Comparison of ENCODE assay signal across 8 mouse cellular contexts in the genomic region with DNA sequence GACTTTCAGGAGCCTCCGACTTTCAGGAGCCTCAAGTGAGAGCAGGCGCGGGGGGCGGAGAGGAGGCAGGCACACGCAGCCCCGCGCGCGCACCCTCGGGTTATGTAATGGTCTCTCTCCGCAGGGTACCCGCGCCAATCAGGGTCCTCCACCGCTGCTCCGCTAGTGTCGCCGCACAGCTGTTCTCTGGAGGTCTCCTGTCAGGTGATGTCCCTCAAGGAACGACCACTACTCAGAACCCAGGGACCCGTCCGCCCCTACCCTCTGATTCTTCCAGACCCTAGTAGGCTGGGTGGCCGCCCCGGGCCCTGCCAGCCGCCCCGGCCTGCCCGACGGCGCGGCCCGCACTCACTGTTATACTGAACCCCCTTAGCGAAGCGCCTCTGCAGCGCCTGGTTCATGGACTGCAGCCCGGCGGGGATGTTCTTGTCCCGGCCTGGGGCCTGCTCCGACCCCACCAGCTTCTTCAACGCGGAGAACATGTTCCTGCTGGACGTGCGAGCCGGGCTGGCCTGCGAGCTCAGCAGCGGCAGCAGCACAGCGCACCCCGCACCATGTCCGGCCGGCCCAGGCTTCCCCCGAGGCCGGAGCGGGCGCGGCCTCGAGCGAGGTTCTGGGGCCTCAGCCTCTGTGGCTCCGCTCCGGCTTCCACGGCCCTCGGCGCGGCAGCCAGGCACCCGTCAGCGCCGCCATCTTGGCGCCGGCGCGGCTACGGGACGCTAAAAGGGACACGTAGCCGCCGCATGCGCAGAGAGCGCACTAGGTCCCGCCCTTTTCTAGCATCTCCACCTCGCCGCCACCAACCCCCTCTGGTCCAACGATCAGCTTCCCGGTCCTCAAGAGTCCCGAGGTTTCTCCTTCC. TPM values are rescaled to one million over a fixed set of nuclear protein-coding genes. Genes with fewer than 3 reads are reported as not detected.
DNase-seq lines count a peak whose midpoint lies in the region; ATAC-seq lines count a peak whose summit lies in the region.

TSS of gene Rabl6 (minus strand) at position 761 of the 862 bp plus-strand sequence.

- DNase-seq in CD4-positive helper T cell, adult 2 months (ENCODE audit: low read depth, low spot score), result peak; percentile 91
- DNase-seq in brain, embryonic 18.5 days (ENCODE audit: low read depth, low spot score), result peak; percentile 80
- peak; percentile 94 for DNase-seq in kidney, postnatal 10 days
- DNase-seq in natural killer cell, adult 2 months (ENCODE audit: low spot score in 2 of 2), result peak; percentile 80 to 85

- H3K4me2 ChIP-seq in heart, embryonic 13.5 days, result peak within 1 kb of the TSS; percentile 78
- peak within 1 kb of the TSS; percentile 76 for H3K4me2 ChIP-seq in liver, embryonic 12.5 days
- peak within 1 kb of the TSS; percentile 66 for H3K4me2 ChIP-seq in stomach, embryonic 15.5 days

- H3K4me3 ChIP-seq in heart, embryonic 13.5 days, result peak within 1 kb of the TSS; percentile 100
- H3K4me3 ChIP-seq in liver, embryonic 12.5 days, result peak within 1 kb of the TSS; percentile 97
- H3K4me3 ChIP-seq in stomach, embryonic 15.5 days (replicated peaks), result peak within 1 kb of the TSS; percentile 100

- peaks cover 24% of the 10 kb centered on the region; the same call in 1 of the 2 replicates for H3K27me3 ChIP-seq in heart, embryonic 13.5 days (replicated peaks)
- peaks cover 26% of the 10 kb centered on the region for H3K27me3 ChIP-seq in liver, embryonic 12.5 days (replicated peaks)
- H3K27me3 ChIP-seq in stomach, embryonic 15.5 days (replicated peaks), result no peaks in the 10 kb centered on the region

- H3K36me3 ChIP-seq in heart, embryonic 13.5 days, result peaks cover 14% of the 10 kb centered on the region; the same call in 1 of the 2 replicates
- H3K36me3 ChIP-seq in liver, embryonic 12.5 days, result peaks cover 17% of the 10 kb centered on the region
- H3K36me3 ChIP-seq in stomach, embryonic 15.5 days, result no peaks in the 10 kb centered on the region

- H3K9ac ChIP-seq in heart, embryonic 13.5 days, result peak within 1 kb of the TSS; percentile 100
- H3K9ac ChIP-seq in liver, embryonic 12.5 days, result peak within 1 kb of the TSS; percentile 97
- peak within 1 kb of the TSS; percentile 99 for H3K9ac ChIP-seq in stomach, embryonic 15.5 days

- ATAC-seq in erythroid progenitor cell, adult 5-6 weeks (replicated peaks; ENCODE audit: low FRiP score, poor library complexity, severe bottlenecking), result peak; percentile 96
- ATAC-seq in heart, embryonic 13.5 days (ENCODE audit: extremely low read depth, insufficient number of reproducible peaks, low FRiP score, low TSS enrichment), result 0 out of 2 replicates have a peak, but pooled peaks have one; percentile 64
- ATAC-seq in liver, embryonic 12.5 days, result peak; percentile 79
- ATAC-seq in stomach, embryonic 15.5 days (ENCODE audit: insufficient read depth, low FRiP score, low read depth), result peak; percentile 90

- under 1% methylated on average over 79 of the region's 80 CpGs for WGBS in heart, embryonic 13.5 days
- WGBS in liver, embryonic 12.5 days (ENCODE audit: insufficient replicate concordance), result under 1% methylated on average over 80 of the region's 80 CpGs
- under 1% methylated on average over 80 of the region's 80 CpGs for WGBS in stomach, embryonic 15.5 days

- no peaks in the 10 kb centered on the region for H3K9me3 ChIP-seq in heart, embryonic 13.5 days
- H3K9me3 ChIP-seq in liver, embryonic 12.5 days (replicated peaks), result no peaks in the 10 kb centered on the region
- no peaks in the 10 kb centered on the region for H3K9me3 ChIP-seq in stomach, embryonic 15.5 days

- H3K27ac ChIP-seq in heart, embryonic 13.5 days (replicated peaks), result peak within 1 kb of the TSS; percentile 96
- H3K27ac ChIP-seq in liver, embryonic 12.5 days, result peak within 1 kb of the TSS; percentile 85
- peak within 1 kb of the TSS; percentile 95 for H3K27ac ChIP-seq in stomach, embryonic 15.5 days

- H3K4me1 ChIP-seq in heart, embryonic 13.5 days, result peaks cover 24% of the 10 kb centered on the region
- peaks cover 26% of the 10 kb centered on the region for H3K4me1 ChIP-seq in liver, embryonic 12.5 days
- peaks cover 15% of the 10 kb centered on the region for H3K4me1 ChIP-seq in stomach, embryonic 15.5 days

RNA-seq across cellular contexts. Expression of gene Rabl6, which starts in this region (rescaled TPM):
- 6.5 and 23.1 TPM in 2 replicates for total RNA-seq in erythroid progenitor cell, adult 5-6 weeks (2015; ENCODE audit: low replicate concordance)
- 9.3 and 20.5 TPM in 2 replicates for total RNA-seq in erythroid progenitor cell, adult 5-6 weeks (2017; ENCODE audit: low replicate concordance)
- polyA plus RNA-seq in heart, embryonic 13.5 days (2015; fragmentation: Nextera tagmentation; extraction: Ambion mirVana), result 42.9 and 47.6 TPM in 2 replicates
- 41.8 and 42.9 TPM in 2 replicates for polyA plus RNA-seq in liver, embryonic 12.5 days (2016; fragmentation: Nextera tagmentation; extraction: Ambion mirVana)
- 64.2 and 65.6 TPM in 2 replicates for polyA plus RNA-seq in stomach, embryonic 15.5 days (2015; fragmentation: Nextera tagmentation; extraction: Ambion mirVana)

Comparison
In these comparisons a context has a peak if more than half of its experiments do, and no peak if none do; other contexts are left out.
1. Peak in every context shown above with its lines: DNase-seq, ATAC-seq, H3K4me3 ChIP-seq and H3K27ac ChIP-seq.